Mouse (Mus musculus) forebrain, postnatal 0 days (tissue): ENCODE measurements at regions not wholly inside any gene's neighbourhood (a gene's known extent, or its start where the extent isn't known, plus 50 kb on each side); places are given as distances from the start of the nearest gene placed in this dataset.

Experiments used
- ATAC-seq: fragments of 200-750 bp; cut with Nextera tagmentation; 2 replicates; pipeline ENCODE4 v1.8.0; 2017; ENCODE audit warnings: mild to moderate bottlenecking, moderate library complexity
- DNase-seq: peaks from one replicate; pipeline ENCODE4 v3.0.0-alpha.2; 2015
- H3K27ac ChIP-seq: fragments of 300-500 bp; sonication (generic); 2 replicates; pipeline ENCODE4 v1.5.1; 2014; ENCODE audit warnings: low read depth, mild to moderate bottlenecking, antibody characterized with exemption, low read length, moderate library complexity, mixed read lengths
- H3K27me3 ChIP-seq: fragments of 300-500 bp; sonication (generic); 2 replicates; pipeline ENCODE4 v1.6.1; 2014; ENCODE audit warnings: mild to moderate bottlenecking, low read length, mixed read lengths; ENCODE audit not compliant: insufficient read depth
- H3K36me3 ChIP-seq: fragments of 300-500 bp; sonication (generic); 2 replicates; pipeline ENCODE4 v1.6.1; 2014; ENCODE audit warnings: mild to moderate bottlenecking, moderate library complexity; ENCODE audit not compliant: insufficient read depth
- H3K4me1 ChIP-seq: fragments of 300-500 bp; sonication (generic); 2 replicates; pipeline ENCODE4 v1.6.1; 2014; ENCODE audit warnings: antibody characterized with exemption; ENCODE audit not compliant: insufficient read depth
- H3K4me2 ChIP-seq: fragments of 300-500 bp; sonication (generic); 2 replicates; pipeline ENCODE4 v1.6.1; 2014; ENCODE audit warnings: low read depth, mild to moderate bottlenecking, moderate library complexity
- H3K4me3 ChIP-seq: fragments of 300-500 bp; sonication (generic); 2 replicates; pipeline ENCODE4 v1.5.1; 2014; ENCODE audit warnings: low read depth, low read length, mixed read lengths
- H3K9ac ChIP-seq: fragments of 300-500 bp; sonication (generic); 2 replicates; pipeline ENCODE4 v1.6.1; 2014; ENCODE audit warnings: mild to moderate bottlenecking
- H3K9me3 ChIP-seq: fragments of 300-500 bp; sonication (generic); 2 replicates; pipeline ENCODE4 v1.6.1; 2016; ENCODE audit warnings: low read length
- CTCF ChIP-seq: sonication (generic); IDR thresholded peaks from 2 replicates; pipeline ENCODE4 v1.5.1; 2016; ENCODE audit warnings: antibody characterized with exemption, control low read depth, low read depth
- WGBS: fragments of 180-500 bp; shearing (Covaris S2); extraction: QIAGEN DNeasy Blood & Tissue Kit; methylation state at CpG from one replicate; pipeline ENCODE4 v1.1.7; 2014; 5-methylcytosine and 5-hydroxymethylcytosine counted together

DNA sequence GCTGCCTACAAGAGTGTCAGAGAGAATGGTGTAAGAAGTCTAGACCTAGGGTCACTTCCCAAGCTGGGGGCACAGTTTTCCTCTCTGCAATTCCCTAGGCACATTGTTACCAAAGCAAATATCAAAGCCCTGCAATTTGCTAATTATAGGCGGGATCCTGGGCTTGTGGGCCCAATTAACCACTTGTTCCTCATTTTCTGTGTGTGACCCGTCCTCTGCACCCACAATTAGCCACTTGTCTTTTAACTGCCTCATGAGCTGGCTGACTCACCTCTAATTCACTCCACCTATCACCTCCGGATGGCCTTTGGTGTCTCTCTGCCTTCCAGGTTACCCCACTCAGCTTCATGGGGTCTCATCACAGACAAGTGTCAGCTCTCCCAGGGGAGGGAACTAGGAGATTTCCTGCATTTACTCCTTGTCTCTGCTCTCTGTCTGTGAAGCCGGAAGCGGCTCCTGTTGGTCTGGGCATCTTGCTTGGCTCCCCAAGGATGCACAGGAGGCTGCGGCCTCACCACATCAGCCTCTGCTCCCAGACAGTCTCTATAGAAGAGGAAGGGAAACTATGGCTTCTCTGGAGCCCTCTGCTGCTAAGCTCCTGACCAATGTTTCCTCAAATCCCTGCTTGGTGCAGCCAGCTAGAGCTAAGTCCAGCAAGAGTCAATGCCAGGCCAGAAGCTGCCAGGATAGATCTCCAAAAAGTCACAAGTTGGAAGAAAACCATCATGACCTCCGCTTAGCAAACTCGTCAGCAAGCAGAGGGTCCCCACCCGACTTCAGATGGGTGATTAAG is 73.2 kb upstream of the Hes1 start:
- DNase-seq (no peak), ATAC-seq (no peak)
- no peaks in the 10 kb centered on the region for H3K36me3 ChIP-seq
- no peaks in the 10 kb centered on the region for H3K27me3 ChIP-seq
- no peak overlapping the region for H3K9ac ChIP-seq
- no peak for TF ChIP-seq CTCF
- no peak overlapping the region for H3K4me3 ChIP-seq
- 0 out of 2 replicates have a peak, but pooled peaks cover under 1% of the 10 kb centered on the region for H3K4me1 ChIP-seq
- no peak overlapping the region for H3K4me2 ChIP-seq
- H3K9me3 ChIP-seq, result no peaks in the 10 kb centered on the region
- 77% methylated on average over 9 of the region's 9 CpGs for WGBS
- no peak overlapping the region for H3K27ac ChIP-seq

DNA sequence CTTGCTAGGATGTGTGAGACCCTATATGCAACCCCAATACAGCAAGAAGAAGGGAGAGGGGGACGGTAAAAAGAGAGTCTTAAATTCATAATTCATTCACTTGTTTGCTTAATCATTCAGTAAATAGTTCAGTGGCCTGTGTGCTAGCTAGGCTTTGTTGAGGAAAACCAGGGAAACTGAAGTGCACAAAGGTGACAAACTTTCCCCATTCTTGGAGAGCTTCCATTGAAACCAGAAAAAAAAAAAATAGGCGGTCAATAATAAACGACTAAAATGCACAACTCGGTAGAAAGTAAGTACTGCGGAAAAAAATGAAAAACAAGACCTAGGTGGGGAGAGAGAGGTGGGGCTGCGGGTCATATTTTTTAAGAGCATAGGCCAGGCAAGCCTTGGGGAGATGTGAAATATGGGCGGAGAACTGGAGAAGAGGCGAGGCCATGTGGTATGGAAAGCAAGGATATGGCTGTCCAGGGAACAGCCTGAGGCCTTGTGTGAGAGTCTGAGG is 72.3 kb upstream of the Hes1 start:
- H3K9ac ChIP-seq, result no peak overlapping the region
- WGBS, result 90% methylated on average over 8 of the region's 8 CpGs
- H3K27ac ChIP-seq, result no peak overlapping the region
- ATAC-seq (no peak), DNase-seq (no peak)
- no peaks in the 10 kb centered on the region for H3K4me1 ChIP-seq
- H3K4me3 ChIP-seq, result no peak overlapping the region
- no peaks in the 10 kb centered on the region for H3K9me3 ChIP-seq
- no peak overlapping the region for H3K4me2 ChIP-seq
- TF ChIP-seq CTCF, result no peak
- no peaks in the 10 kb centered on the region for H3K36me3 ChIP-seq
- no peaks in the 10 kb centered on the region for H3K27me3 ChIP-seq

DNA sequence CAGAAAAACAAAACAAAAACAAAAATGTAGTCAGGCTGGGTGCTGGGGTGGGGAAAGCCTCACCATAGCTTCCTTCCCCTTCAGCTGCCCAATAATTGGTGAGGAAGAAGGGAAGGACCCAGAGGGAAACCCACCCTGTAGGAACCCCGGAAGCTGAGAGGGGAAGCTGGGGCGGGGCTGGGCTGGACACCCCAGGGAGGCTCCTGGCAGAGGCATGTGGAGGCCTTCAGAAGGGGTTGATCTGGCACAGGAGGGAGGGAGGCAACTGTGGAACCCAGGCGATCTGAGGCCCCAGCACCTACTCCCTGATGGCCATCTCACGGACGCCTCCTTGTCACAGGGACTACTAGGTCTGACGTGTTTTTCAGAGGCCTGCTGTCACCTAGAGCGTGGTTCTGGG is 71.1 kb upstream of the Hes1 start:
- no peak overlapping the region for H3K4me2 ChIP-seq
- no peak for DNase-seq
- H3K27ac ChIP-seq, result no peak overlapping the region
- H3K27me3 ChIP-seq, result no peaks in the 10 kb centered on the region
- no peak overlapping the region for H3K9ac ChIP-seq
- H3K4me3 ChIP-seq, result no peak overlapping the region
- no peak for TF ChIP-seq CTCF
- ATAC-seq, result no peak
- H3K4me1 ChIP-seq, result no peaks in the 10 kb centered on the region
- no peaks in the 10 kb centered on the region for H3K36me3 ChIP-seq
- no peaks in the 10 kb centered on the region for H3K9me3 ChIP-seq
- WGBS, result 66% methylated on average over 7 of the region's 7 CpGs

DNA sequence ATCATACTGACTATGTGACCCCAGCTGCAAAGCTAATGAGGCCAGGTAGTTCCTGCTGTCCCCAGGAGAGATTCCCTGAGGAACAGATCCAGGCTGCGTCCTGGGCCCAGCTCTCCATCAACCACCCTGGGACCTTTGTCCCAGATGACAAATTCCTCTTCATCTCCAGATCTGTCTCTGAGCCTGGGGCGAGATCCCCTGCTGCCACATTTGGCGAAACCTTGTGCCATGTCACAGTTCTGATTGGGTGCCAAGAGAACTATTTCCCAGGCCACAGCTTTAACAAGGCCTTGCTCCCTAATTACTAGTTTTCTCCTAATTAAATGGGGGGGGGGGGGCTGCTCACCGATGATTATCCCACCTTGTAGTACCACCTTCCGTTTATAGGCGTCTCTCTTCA is 70.6 kb upstream of the Hes1 start:
- WGBS, result 40% methylated on average over 6 of the region's 6 CpGs
- ATAC-seq, result no peak
- Histone ChIP-seq H3K4me3 (no peak overlapping the region), H3K4me1 (no peaks in the 10 kb centered on the region), H3K9me3 (no peaks in the 10 kb centered on the region), H3K4me2 (no peak overlapping the region), H3K27me3 (no peaks in the 10 kb centered on the region), H3K9ac (no peak overlapping the region), H3K36me3 (no peaks in the 10 kb centered on the region), H3K27ac (no peak overlapping the region)
- no peak for TF ChIP-seq CTCF
- DNase-seq, result peak; percentile 11

DNA sequence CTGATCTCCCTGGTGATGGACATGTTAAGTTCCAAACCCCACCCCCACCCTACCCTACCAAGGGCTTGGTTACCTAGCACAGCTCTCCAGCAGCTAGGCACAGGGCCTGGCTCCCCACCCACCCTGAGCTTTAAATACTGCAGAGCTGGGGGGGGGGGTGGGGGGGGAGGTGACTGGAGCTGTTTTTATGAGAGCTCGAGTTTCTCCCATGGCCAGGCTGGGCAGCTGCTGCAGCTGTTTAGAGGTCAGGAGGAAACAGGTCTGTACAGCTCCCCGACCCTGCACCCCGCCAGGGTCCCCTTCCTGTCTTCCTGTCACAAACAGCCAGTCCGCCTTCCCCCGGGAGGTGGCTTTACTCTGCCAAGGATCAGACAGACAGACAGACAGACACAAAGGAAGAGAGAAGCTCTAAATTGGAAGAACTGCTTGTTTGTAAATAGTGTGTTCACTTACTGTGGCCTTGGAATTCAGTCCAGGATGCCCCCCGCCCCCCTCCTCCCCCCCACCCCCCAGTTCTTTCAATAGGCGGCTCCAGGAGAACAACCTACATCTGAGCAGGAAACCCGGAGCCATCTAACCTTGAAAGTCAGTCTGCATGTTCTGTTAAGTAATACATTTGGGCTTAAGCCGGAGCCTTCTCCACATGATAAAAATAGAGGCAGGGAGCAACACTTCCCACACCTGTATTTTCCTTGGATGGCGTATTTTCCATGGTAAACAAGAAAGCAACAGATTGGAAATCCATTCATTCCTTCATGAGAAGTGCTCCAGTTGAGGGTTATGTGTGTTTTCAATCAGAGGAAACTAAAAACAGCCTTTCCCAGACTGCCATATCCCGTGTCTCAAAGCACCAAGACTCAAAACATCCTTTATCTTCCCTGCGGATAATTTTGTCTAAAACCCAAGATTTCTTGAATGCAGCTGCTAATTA is 67.8 kb upstream of the Hes1 start:
- DNase-seq (no peak), ATAC-seq (no peak)
- Histone ChIP-seq H3K9me3 (no peaks in the 10 kb centered on the region), H3K9ac (no peak overlapping the region), H3K27ac (no peak overlapping the region), H3K36me3 (no peaks in the 10 kb centered on the region), H3K27me3 (no peaks in the 10 kb centered on the region), H3K4me2 (no peak overlapping the region), H3K4me1 (no peaks in the 10 kb centered on the region), H3K4me3 (no peak overlapping the region)
- no peak for TF ChIP-seq CTCF
- 39% methylated on average over 12 of the region's 12 CpGs for WGBS

DNA sequence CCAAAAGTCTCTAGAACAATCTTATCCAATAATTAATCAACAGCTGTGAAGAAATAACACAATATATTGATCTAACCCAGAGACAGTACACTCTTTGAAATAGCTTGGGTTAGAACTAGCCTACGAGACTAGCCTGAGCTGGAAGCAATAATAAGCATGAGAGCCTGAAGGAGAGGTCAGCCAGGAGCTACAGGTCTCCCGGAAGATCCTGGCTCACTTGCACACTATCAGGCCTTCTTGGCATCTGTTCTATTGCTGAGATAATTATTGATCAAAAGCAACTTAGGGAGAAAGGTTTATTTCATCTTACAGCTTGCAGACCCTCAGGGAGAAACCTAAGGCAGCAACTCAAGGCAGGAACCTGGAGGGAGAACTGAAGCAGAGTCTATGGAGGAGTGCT is 64.0 kb upstream of the Hes1 start:
- Histone ChIP-seq H3K4me2 (no peak overlapping the region), H3K27ac (no peak overlapping the region), H3K9me3 (no peaks in the 10 kb centered on the region)

DNA sequence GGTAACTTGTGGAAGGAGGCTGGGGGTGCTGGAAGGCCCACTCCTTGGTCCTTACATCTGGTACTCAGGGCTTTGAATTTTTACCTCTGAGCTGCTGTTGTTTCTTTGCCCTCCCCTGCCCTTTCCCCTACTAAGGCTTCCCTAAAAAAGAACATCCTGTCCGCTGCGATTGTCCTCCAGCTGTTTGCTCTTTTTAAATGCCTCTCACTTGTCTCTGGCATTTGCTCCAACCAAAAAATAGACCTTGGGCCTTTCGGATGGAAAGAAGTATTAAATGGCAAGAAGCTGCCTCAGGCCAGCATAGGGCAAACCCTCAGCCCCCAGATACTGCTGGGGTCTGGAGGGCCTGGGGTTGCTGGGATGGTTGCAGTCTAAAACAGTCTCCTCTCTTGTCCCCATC is 59.1 kb upstream of the Hes1 start:
- Histone ChIP-seq H3K4me3 (no peak overlapping the region), H3K27me3 (no peaks in the 10 kb centered on the region), H3K4me2 (no peak overlapping the region), H3K36me3 (no peaks in the 10 kb centered on the region), H3K27ac (no peak overlapping the region), H3K9ac (no peak overlapping the region), H3K9me3 (no peaks in the 10 kb centered on the region), H3K4me1 (0 out of 2 replicates have a peak, but pooled peaks cover 4% of the 10 kb centered on the region)
- no peak for TF ChIP-seq CTCF
- WGBS, result 76% methylated on average over 3 of the region's 3 CpGs
- DNase-seq (no peak), ATAC-seq (no peak)

More for the DNA sequence above, 64.0 kb upstream of the Hes1 start:
- no peak for TF ChIP-seq CTCF
- Histone ChIP-seq H3K4me3 (no peak overlapping the region), H3K36me3 (no peaks in the 10 kb centered on the region), H3K9ac (no peak overlapping the region), H3K27me3 (no peaks in the 10 kb centered on the region), H3K4me1 (no peaks in the 10 kb centered on the region)
- 91% methylated on average over 2 of the region's 2 CpGs for whole genome bisulfite sequencing
- ATAC-seq (no peak), DNase-seq (no peak)
